Mouse (Mus musculus) midbrain, embryonic 15.5 days (tissue): ENCODE measurements around the gene Ppil4. TPM values are rescaled to one million over a fixed set of nuclear protein-coding genes. Genes with fewer than 3 reads are reported as not detected.

Experiments
- ATAC-seq: fragments of 200-750 bp; cut with Nextera tagmentation; replicated peaks from 2 replicates; pipeline ENCODE4 v1.8.0; 2017; ENCODE audit warnings: moderate TSS enrichment
- H3K27ac ChIP-seq: fragments of 300-500 bp; sonication (generic); 2 replicates; pipeline ENCODE4 v1.5.1; 2015; ENCODE audit warnings: mild to moderate bottlenecking, inconsistent platforms
- H3K27me3 ChIP-seq: fragments of 300-500 bp; sonication (generic); replicated peaks from 2 replicates; pipeline ENCODE4 v1.6.1; 2015; ENCODE audit warnings: inconsistent platforms
- H3K36me3 ChIP-seq: fragments of 300-500 bp; sonication (generic); replicated peaks from 2 replicates; pipeline ENCODE4 v1.6.1; 2015; ENCODE audit warnings: inconsistent platforms
- H3K4me1 ChIP-seq: fragments of 300-500 bp; sonication (generic); 2 replicates; pipeline ENCODE4 v1.6.1; 2015; ENCODE audit warnings: inconsistent platforms
- H3K4me2 ChIP-seq: fragments of 300-500 bp; sonication (generic); 2 replicates; pipeline ENCODE4 v1.6.1; 2015; ENCODE audit warnings: inconsistent platforms, mild to moderate bottlenecking, moderate library complexity
- H3K4me3 ChIP-seq: fragments of 300-500 bp; sonication (generic); 2 replicates; pipeline ENCODE4 v1.5.1; 2015; ENCODE audit warnings: mild to moderate bottlenecking, inconsistent platforms
- H3K9ac ChIP-seq: fragments of 300-500 bp; sonication (generic); 2 replicates; pipeline ENCODE4 v1.6.1; 2015; ENCODE audit warnings: mild to moderate bottlenecking, inconsistent platforms
- H3K9me3 ChIP-seq: fragments of 300-500 bp; sonication (generic); 2 replicates; pipeline ENCODE4 v1.6.1; 2016; ENCODE audit warnings: inconsistent platforms
- WGBS: fragments of 180-500 bp; shearing (Covaris S2); methylation state at CpG from one replicate; pipeline ENCODE4 v1.1.7; 2015; ENCODE audit warnings: mixed read lengths; 5-methylcytosine and 5-hydroxymethylcytosine counted together
- polyA plus RNA-seq: library from polyadenylated mRNA; unstranded; fragments of >200 nt; fragmentation: Nextera tagmentation; extraction: Ambion mirVana; gene quantifications from 2 replicates; pipeline ENCODE4 v1.2.1, GENCODE M21; 2015

Gene Ppil4
- polyA plus RNA-seq, 1 experiment from 2014 or later = 53.3 TPM

GRCm38 (mm10) chr10:7832171-7832676 is 39.5 kb downstream of the Ppil4 start, which contains the start of gene Zc3h12d:
Zc3h12d (plus strand) TSS chr10:7832470.
- 6% methylated on average over 15 of the region's 15 CpGs for WGBS
- H3K4me3 ChIP-seq = no peak within 1 kb of the TSS
- no peak within 1 kb of the TSS for H3K27ac ChIP-seq
- H3K9me3 ChIP-seq = no peaks in the 10 kb centered on the region
- no peak within 1 kb of the TSS for H3K9ac ChIP-seq
- no peaks in the 10 kb centered on the region for H3K36me3 ChIP-seq
- no peak for ATAC-seq
- peak within 1 kb of the TSS; percentile 18 for H3K4me2 ChIP-seq
- H3K4me1 ChIP-seq = no peaks in the 10 kb centered on the region
- H3K27me3 ChIP-seq = no peaks in the 10 kb centered on the region

- Histone ChIP-seq H3K27me3 (no peaks in the 10 kb centered on the region), H3K9ac (no peak overlapping the region), H3K4me3 (no peak overlapping the region), H3K9me3 (no peaks in the 10 kb centered on the region), H3K27ac (no peak overlapping the region), H3K4me2 (no peak overlapping the region), H3K36me3 (no peaks in the 10 kb centered on the region), H3K4me1 (no peaks in the 10 kb centered on the region)
- WGBS = 83% methylated on average over 9 of the region's 9 CpGs
- no peak for ATAC-seq
Observed at GRCm38 (mm10) chr10:7833377-7834165, 40.9 kb downstream of the Ppil4 start.

GRCm38 (mm10) chr10:7834671-7835225 is 42.1 kb downstream of the Ppil4 start:
- ATAC-seq = no peak
- Histone ChIP-seq H3K9me3 (no peaks in the 10 kb centered on the region), H3K27me3 (no peaks in the 10 kb centered on the region), H3K4me2 (no peak overlapping the region), H3K27ac (no peak overlapping the region), H3K4me1 (no peaks in the 10 kb centered on the region), H3K36me3 (no peaks in the 10 kb centered on the region), H3K9ac (no peak overlapping the region), H3K4me3 (no peak overlapping the region)
- 76% methylated on average over 10 of the region's 10 CpGs for WGBS

GRCm38 (mm10) chr10:7836902-7837301 is 44.2 kb downstream of the Ppil4 start:
- ATAC-seq = no peak
- H3K4me2 ChIP-seq = no peak overlapping the region
- H3K36me3 ChIP-seq = no peaks in the 10 kb centered on the region
- H3K9me3 ChIP-seq = no peaks in the 10 kb centered on the region
- no peak overlapping the region for H3K27ac ChIP-seq
- H3K4me3 ChIP-seq = no peak overlapping the region
- H3K4me1 ChIP-seq = no peaks in the 10 kb centered on the region
- no peaks in the 10 kb centered on the region for H3K27me3 ChIP-seq
- no peak overlapping the region for H3K9ac ChIP-seq
- 75% methylated on average over 2 of the region's 2 CpGs for WGBS

GRCm38 (mm10) chr10:7837446-7837845 is 44.8 kb downstream of the Ppil4 start:
- Histone ChIP-seq H3K4me1 (no peaks in the 10 kb centered on the region), H3K27ac (no peak overlapping the region), H3K4me2 (no peak overlapping the region), H3K9ac (no peak overlapping the region), H3K36me3 (no peaks in the 10 kb centered on the region), H3K9me3 (no peaks in the 10 kb centered on the region), H3K27me3 (no peaks in the 10 kb centered on the region), H3K4me3 (no peak overlapping the region)
- 89% methylated on average over 8 of the region's 8 CpGs for WGBS
- no peak for ATAC-seq

- 94% methylated on average over 8 of the region's 8 CpGs for WGBS
- Histone ChIP-seq H3K9ac (no peak overlapping the region), H3K9me3 (no peaks in the 10 kb centered on the region), H3K4me3 (no peak overlapping the region), H3K4me1 (no peaks in the 10 kb centered on the region), H3K27me3 (no peaks in the 10 kb centered on the region), H3K36me3 (no peaks in the 10 kb centered on the region), H3K4me2 (no peak overlapping the region), H3K27ac (no peak overlapping the region)
- ATAC-seq = no peak
Observed at GRCm38 (mm10) chr10:7838036-7838435, 45.3 kb downstream of the Ppil4 start.

- 88% methylated on average over 5 of the region's 5 CpGs for WGBS
- ATAC-seq = no peak
- H3K36me3 ChIP-seq = no peaks in the 10 kb centered on the region
- no peaks in the 10 kb centered on the region for H3K9me3 ChIP-seq
- H3K9ac ChIP-seq = no peak overlapping the region
- no peaks in the 10 kb centered on the region for H3K27me3 ChIP-seq
- no peak overlapping the region for H3K4me2 ChIP-seq
- no peak overlapping the region for H3K27ac ChIP-seq
- H3K4me1 ChIP-seq = no peaks in the 10 kb centered on the region
- no peak overlapping the region for H3K4me3 ChIP-seq
Observed at GRCm38 (mm10) chr10:7838874-7839421, 46.3 kb downstream of the Ppil4 start.

- no peak overlapping the region for H3K4me3 ChIP-seq
- no peak for ATAC-seq
- 86% methylated on average over 22 of the region's 22 CpGs for WGBS
- H3K4me1 ChIP-seq = no peaks in the 10 kb centered on the region
- H3K9me3 ChIP-seq = no peaks in the 10 kb centered on the region
- no peaks in the 10 kb centered on the region for H3K27me3 ChIP-seq
- H3K4me2 ChIP-seq = no peak overlapping the region
- H3K36me3 ChIP-seq = no peaks in the 10 kb centered on the region
- no peak overlapping the region for H3K27ac ChIP-seq
- no peak overlapping the region for H3K9ac ChIP-seq
Observed at GRCm38 (mm10) chr10:7839551-7840352, 47.1 kb downstream of the Ppil4 start.

- no peaks in the 10 kb centered on the region for H3K36me3 ChIP-seq
- H3K4me1 ChIP-seq = no peaks in the 10 kb centered on the region
- H3K9ac ChIP-seq = no peak overlapping the region
- no peaks in the 10 kb centered on the region for H3K27me3 ChIP-seq
- no peak for ATAC-seq
- no peaks in the 10 kb centered on the region for H3K9me3 ChIP-seq
- H3K27ac ChIP-seq = no peak overlapping the region
- WGBS = 85% methylated on average over 2 of the region's 2 CpGs
- H3K4me3 ChIP-seq = no peak overlapping the region
- H3K4me2 ChIP-seq = no peak overlapping the region
Observed at GRCm38 (mm10) chr10:7840353-7840733, 47.7 kb downstream of the Ppil4 start.

- H3K27ac ChIP-seq = no peak overlapping the region
- no peak overlapping the region for H3K4me3 ChIP-seq
- H3K4me2 ChIP-seq = no peak overlapping the region
- H3K9ac ChIP-seq = no peak overlapping the region
- no peak for ATAC-seq
- no peaks in the 10 kb centered on the region for H3K27me3 ChIP-seq
- WGBS = 68% methylated on average over 3 of the region's 3 CpGs
- H3K4me1 ChIP-seq = no peaks in the 10 kb centered on the region
- no peaks in the 10 kb centered on the region for H3K9me3 ChIP-seq
- H3K36me3 ChIP-seq = no peaks in the 10 kb centered on the region
Observed at GRCm38 (mm10) chr10:7840785-7841184, 48.1 kb downstream of the Ppil4 start.

- Histone ChIP-seq H3K4me1 (no peaks in the 10 kb centered on the region), H3K9ac (no peak overlapping the region), H3K4me2 (no peak overlapping the region), H3K27ac (no peak overlapping the region), H3K27me3 (no peaks in the 10 kb centered on the region), H3K9me3 (no peaks in the 10 kb centered on the region), H3K36me3 (no peaks in the 10 kb centered on the region), H3K4me3 (no peak overlapping the region)
- WGBS = 74% methylated on average over 14 of the region's 14 CpGs
- ATAC-seq = no peak
Observed at GRCm38 (mm10) chr10:7841571-7842080, 48.9 kb downstream of the Ppil4 start.

GRCm38 (mm10) chr10:7843181-7843580 is 50.5 kb downstream of the Ppil4 start:
- 95% methylated on average over 4 of the region's 4 CpGs for WGBS
- Histone ChIP-seq H3K36me3 (no peaks in the 10 kb centered on the region), H3K4me3 (no peak overlapping the region), H3K9me3 (no peaks in the 10 kb centered on the region), H3K9ac (no peak overlapping the region), H3K27me3 (no peaks in the 10 kb centered on the region), H3K4me2 (no peak overlapping the region), H3K4me1 (no peaks in the 10 kb centered on the region), H3K27ac (no peak overlapping the region)
- no peak for ATAC-seq
